Mouse (Mus musculus) myocyte (in vitro differentiated cells): ENCODE data around the gene Cadps. TPM values are rescaled to one million over a fixed set of nuclear protein-coding genes. Genes with fewer than 3 reads are reported as not detected.
A peak's percentile ranks its signal among the peaks of the same experiment; 100 is the strongest.

Source experiments
- H3K27me3 ChIP-seq: one replicate; pipeline ENCODE4 v1.6.1; 2011; ENCODE audit not compliant: control insufficient read depth, insufficient read depth, insufficient read length
- H3K36me3 ChIP-seq: one replicate; pipeline ENCODE4 v1.6.1; 2011; ENCODE audit not compliant: control insufficient read depth, insufficient read depth
- H3K4me2 ChIP-seq: one replicate; pipeline ENCODE4 v1.6.1; 2011; ENCODE audit warnings: low read depth, control low read depth
- H3K4me3 ChIP-seq: one replicate; pipeline ENCODE4 v1.5.1; 2011; ENCODE audit warnings: mild to moderate bottlenecking, control low read depth, moderate library complexity
- H3K79me2 ChIP-seq: one replicate; pipeline ENCODE4 v1.6.1; 2011; ENCODE audit not compliant: control insufficient read depth, insufficient read depth
- H3ac ChIP-seq: one replicate; pipeline ENCODE4 v1.6.1; 2011; ENCODE audit not compliant: control insufficient read depth, insufficient read length
- CEBPB ChIP-seq: IDR thresholded peaks from 2 replicates; pipeline ENCODE4 v1.6.1; 2011; ENCODE audit warnings: mild to moderate bottlenecking, moderate library complexity; ENCODE audit not compliant: poor library complexity, insufficient read depth, severe bottlenecking
- E2F4 ChIP-seq: IDR thresholded peaks from one replicate; pipeline ENCODE4 v1.6.1; 2011; ENCODE audit warnings: mild to moderate bottlenecking, control low read depth, moderate library complexity; ENCODE audit not compliant: insufficient read depth
- MAX ChIP-seq: IDR thresholded peaks from one replicate; pipeline ENCODE4 v1.6.1; 2011; ENCODE audit warnings: low read depth, mild to moderate bottlenecking, control low read depth
- MYOD1 ChIP-seq, 3 experiments: IDR thresholded peaks; one replicate each; pipeline ENCODE4 v1.6.1; 2011; ENCODE audit warnings: control low read depth in 2 of 3, low read depth in 2 of 3, mild to moderate bottlenecking in 2 of 3, moderate library complexity in 1 of 3; ENCODE audit not compliant: insufficient read length in 2 of 3, control insufficient read depth in 1 of 3
- MYOG ChIP-seq, 3 experiments: IDR thresholded peaks; one replicate each; pipeline ENCODE4 v1.6.1; 2011; ENCODE audit warnings: control low read depth in 2 of 3, low read depth in 2 of 3, mild to moderate bottlenecking in 2 of 3; ENCODE audit not compliant: insufficient read length in 2 of 3, control insufficient read depth in 1 of 3, insufficient read depth in 1 of 3
- POLR2A ChIP-seq: IDR thresholded peaks from one replicate; pipeline ENCODE4 v1.6.1; 2011; ENCODE audit warnings: low read depth, mild to moderate bottlenecking, control low read depth, moderate library complexity; ENCODE audit not compliant: insufficient read length
- POLR2AphosphoS2 ChIP-seq: IDR thresholded peaks from one replicate; pipeline ENCODE4 v1.6.1; 2011; ENCODE audit warnings: low read depth, control low read depth; ENCODE audit not compliant: insufficient read length
- REST ChIP-seq: IDR thresholded peaks from one replicate; pipeline ENCODE4 v1.6.1; 2011; ENCODE audit warnings: mild to moderate bottlenecking, control low read depth, moderate library complexity; ENCODE audit not compliant: insufficient read depth, insufficient read length
- SRF ChIP-seq: IDR thresholded peaks from one replicate; pipeline ENCODE4 v1.6.1; 2011; ENCODE audit warnings: low read depth; ENCODE audit not compliant: control insufficient read depth, insufficient read length
- TCF12 ChIP-seq: IDR thresholded peaks from one replicate; pipeline ENCODE4 v1.6.1; 2011; ENCODE audit warnings: mild to moderate bottlenecking, control low read depth; ENCODE audit not compliant: poor library complexity, insufficient read depth, severe bottlenecking
- TCF3 ChIP-seq: IDR thresholded peaks from one replicate; pipeline ENCODE4 v1.6.1; 2011; ENCODE audit warnings: low read depth, control low read depth; ENCODE audit not compliant: insufficient read length
- USF1 ChIP-seq: IDR thresholded peaks from one replicate; pipeline ENCODE4 v1.6.1; 2011; ENCODE audit warnings: low read depth, mild to moderate bottlenecking, control low read depth, moderate library complexity
- polyA plus RNA-seq: library from polyadenylated mRNA; unstranded; fragments of >200 nt; fragmentation: generic; extraction: Trizol; gene quantifications from one replicate; pipeline ENCODE4 v1.2.1, GENCODE M21; 2012; ENCODE audit warnings: missing spikeins

Cadps gene
- polyA plus RNA-seq, 1 experiment = not detected

DNA sequence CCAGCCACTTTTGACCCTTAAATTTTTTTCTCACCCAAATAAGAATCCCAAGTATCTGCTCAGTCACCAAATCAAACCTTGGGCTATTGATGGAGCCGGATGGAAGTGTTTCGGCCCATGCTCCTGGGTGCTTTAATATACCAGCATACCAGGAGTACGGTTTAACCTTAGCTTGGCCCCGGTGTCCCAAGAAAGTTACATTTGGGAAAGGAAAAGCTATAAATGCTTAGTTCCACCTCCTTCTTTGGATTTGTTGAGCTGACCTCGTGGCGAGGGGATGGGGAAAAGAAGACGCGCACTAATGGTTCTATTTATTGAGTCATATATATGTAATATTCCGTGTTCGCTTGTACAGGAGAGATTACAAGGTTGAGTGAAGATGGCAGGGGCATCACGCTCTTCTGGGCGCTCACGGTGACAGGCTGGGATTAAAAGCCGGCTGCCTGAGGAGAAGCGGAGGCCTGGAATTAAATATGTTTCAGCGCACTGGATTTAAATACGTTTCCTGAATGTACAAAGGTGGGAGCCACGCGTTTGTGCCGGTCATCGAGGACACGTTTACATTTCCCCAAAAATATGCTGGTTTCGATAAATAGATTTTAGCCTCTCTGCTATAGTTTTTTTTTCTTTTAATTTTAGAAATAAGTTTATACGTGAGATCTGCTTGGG, 481.0 kb downstream of the Cadps start:
- Histone ChIP-seq H3K27me3 (peaks cover 57% of the 10 kb centered on the region), H3ac (no peak overlapping the region), H3K79me2 (no peaks in the 10 kb centered on the region), H3K36me3 (no peaks in the 10 kb centered on the region), H3K4me2 (no peak overlapping the region), H3K4me3 (no peak overlapping the region)
- no peak for TF ChIP-seq REST
- no peak for TF ChIP-seq POLR2A
- no peak for TF ChIP-seq TCF3
- TF ChIP-seq MAX = no peak

DNA sequence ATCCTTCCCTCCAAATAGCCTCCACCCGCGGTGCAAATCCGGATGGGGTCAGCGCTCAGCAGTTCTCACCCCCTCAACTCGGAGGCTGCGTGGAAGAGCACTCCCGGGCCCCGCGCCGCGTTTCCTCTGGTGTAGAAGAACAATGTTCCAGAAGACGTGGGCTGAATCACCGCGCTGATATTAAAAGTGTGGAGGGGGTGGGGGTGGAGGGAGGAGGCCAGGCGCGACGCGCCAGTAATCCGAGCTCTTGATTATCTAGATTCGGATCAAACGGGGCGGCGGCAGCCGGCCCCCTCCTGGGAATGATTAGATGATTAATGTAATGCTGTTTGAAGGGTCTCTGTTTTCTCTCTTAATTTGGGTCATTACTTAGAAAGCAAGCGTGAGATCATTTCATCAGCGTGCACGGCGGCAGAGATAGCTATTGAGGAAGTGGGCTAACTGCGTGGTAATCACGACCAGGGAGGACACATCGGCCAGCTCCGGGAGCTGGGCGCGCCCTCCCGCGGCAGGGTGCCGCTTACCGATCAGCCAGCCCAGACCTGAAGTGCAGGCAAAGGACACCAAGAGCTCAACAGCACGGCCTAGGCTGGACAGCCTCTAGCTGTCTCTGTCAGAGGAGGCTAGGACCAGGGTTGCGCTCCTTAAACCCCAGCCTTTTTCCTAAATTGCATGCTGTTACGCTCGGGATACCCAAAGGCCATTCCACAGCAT, 481.6 kb downstream of the Cadps start:
- TF ChIP-seq MAX = no peak
- TF ChIP-seq USF1 = no peak
- no peak for TF ChIP-seq TCF12
- TF ChIP-seq SRF = no peak
- no peak for TF ChIP-seq POLR2AphosphoS2
- no peak for TF ChIP-seq TCF3
- TF ChIP-seq POLR2A = no peak
- no peak for TF ChIP-seq MYOG (IDR thresholded peaks at IDR 0.05; ENCODE audit: control insufficient read depth in 1 of 3, insufficient read depth in 1 of 3, insufficient read length in 2 of 3, low read depth in 2 of 3)
- TF ChIP-seq MYOD1 (IDR thresholded peaks at IDR 0.05; ENCODE audit: control insufficient read depth in 1 of 3, insufficient read length in 2 of 3, low read depth in 2 of 3) = no peak
- no peak for TF ChIP-seq REST
- TF ChIP-seq E2F4 = no peak
- TF ChIP-seq CEBPB = no peak
- Histone ChIP-seq H3K27me3 (peaks cover 51% of the 10 kb centered on the region), H3K79me2 (no peaks in the 10 kb centered on the region), H3K4me2 (peak overlapping the region; percentile 18), H3ac (no peak overlapping the region), H3K4me3 (no peak overlapping the region), H3K36me3 (no peaks in the 10 kb centered on the region)

DNA sequence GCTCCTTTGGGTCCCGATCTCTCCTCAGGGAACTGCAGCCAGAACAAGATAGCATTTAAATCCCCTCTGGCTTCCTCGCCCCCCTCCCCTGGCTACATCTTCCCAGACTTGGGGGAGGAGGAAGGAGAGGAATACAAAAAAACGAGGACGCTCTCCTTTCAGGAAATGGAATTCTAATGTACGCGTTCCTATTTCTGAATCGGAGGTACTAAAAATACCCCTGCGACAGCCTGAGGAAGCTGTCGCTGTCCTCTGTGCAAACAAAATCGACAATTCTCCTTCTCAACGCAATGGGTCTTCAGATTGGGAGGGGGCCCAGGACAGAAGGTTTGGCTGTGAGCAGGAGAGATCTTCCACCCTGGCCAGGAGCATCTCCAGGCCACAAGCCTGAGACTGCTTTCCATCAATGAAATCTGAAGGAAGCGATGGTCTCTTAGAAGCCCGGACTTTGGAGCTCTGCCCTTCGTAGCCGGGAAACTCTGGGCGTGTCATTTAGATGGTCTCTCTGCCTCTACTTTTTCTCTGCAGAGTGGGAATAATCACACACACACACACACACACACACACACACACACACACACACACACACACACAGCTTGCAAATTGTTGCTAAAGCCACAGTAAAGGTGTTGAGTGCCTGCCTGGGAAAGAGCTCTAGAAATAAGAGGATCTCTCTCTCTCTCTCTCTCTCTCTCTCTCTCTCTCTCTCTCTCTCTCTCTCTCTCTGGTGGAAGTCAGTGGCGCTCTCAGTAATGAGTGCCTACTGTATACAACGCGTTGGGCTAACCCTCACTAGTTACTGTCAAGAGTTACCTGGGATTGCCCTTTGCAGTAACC, 482.4 kb downstream of the Cadps start:
- Histone ChIP-seq H3ac (no peak overlapping the region), H3K79me2 (no peaks in the 10 kb centered on the region), H3K4me3 (no peak overlapping the region), H3K4me2 (no peak overlapping the region), H3K36me3 (no peaks in the 10 kb centered on the region), H3K27me3 (peaks cover 43% of the 10 kb centered on the region)
- no peak for TF ChIP-seq TCF3

DNA sequence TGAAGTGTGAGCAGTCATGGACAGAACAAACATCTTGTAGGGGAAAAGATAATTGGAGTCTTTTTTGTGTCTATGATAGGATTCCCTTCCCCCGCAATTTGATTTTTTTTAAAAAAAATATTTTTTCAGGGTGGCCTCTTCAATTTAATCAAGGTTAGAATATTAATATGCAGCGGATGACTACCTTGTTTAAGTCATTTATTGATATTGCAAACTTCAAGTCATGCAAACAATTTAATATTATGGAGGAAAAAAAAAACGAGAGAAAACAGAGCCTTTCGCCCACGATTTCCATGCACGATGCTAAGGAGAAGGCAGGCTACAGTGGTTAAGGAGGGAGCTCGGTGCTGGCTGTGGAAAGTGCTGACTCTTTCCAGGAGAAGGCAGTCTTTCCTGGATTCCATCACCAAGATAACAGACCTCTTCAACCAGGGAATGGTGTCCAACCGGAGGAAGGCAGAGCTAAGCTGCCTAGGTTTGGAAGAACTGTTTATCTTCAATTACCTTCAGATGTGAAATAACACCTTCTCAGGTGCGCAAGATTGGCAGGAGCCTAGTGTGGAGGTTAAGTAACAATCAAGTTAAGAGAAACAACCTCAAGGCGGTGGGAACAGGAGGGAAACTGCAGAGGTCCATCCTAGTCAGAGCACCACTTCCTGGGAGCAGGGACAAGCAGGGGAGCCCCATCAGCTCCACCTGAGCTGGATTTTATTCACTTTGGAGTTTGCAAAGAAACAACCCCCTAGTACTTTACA, 483.9 kb downstream of the Cadps start:
- Histone ChIP-seq H3K36me3 (no peaks in the 10 kb centered on the region), H3ac (no peak overlapping the region), H3K4me3 (no peak overlapping the region), H3K79me2 (no peaks in the 10 kb centered on the region), H3K4me2 (no peak overlapping the region), H3K27me3 (peaks cover 29% of the 10 kb centered on the region)
- TF ChIP-seq MAX (no peak), TCF12 (no peak), TCF3 (no peak), E2F4 (no peak), USF1 (no peak), MYOD1 (IDR thresholded peaks at IDR 0.05; ENCODE audit: control insufficient read depth in 1 of 3, insufficient read length in 2 of 3, low read depth in 2 of 3) (no peak)

DNA sequence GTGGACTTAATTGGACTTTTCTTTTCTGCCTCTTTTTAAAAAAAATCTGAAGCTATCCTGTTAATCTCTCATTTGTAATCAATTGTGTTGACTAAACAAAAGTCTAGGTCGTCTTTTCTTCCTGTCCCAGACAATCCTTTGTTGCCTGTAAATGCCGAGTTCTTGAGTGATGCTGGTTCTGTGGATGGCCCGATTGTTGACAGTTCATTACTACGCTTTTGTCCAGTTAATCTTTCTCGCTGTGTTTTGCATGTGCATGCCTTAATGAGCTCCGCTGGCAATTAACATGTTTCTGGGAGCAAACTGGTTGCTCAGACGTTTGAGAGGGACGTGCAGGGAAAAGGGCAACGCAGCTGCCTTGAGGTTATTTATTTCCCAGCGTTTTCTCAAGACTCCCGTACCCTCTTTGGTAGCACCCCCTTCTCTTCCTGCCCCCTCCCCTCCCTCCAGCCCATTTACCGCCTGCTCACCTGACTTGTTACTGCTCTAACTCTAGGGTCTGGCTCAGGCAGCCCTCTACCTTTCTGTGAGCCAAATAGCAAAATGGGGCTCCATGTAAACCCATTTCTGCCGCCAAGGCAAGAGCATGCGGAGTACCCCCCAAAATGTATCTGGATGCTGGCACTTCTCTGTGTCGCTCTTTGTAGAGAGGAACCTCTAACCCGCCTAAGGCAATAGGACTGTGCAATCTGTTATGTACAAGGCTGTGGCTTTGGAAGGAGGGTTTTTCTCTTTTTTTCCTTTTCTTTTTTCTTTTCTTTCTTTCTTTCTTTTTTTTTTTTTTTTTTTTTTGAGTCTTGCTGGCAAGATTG, 484.7 kb downstream of the Cadps start:
- Histone ChIP-seq H3K79me2 (no peaks in the 10 kb centered on the region), H3K4me3 (no peak overlapping the region), H3ac (no peak overlapping the region), H3K27me3 (peaks cover 21% of the 10 kb centered on the region), H3K36me3 (no peaks in the 10 kb centered on the region), H3K4me2 (no peak overlapping the region)
- no peak for TF ChIP-seq MYOG (IDR thresholded peaks at IDR 0.05; ENCODE audit: control insufficient read depth in 1 of 3, insufficient read depth in 1 of 3, insufficient read length in 2 of 3, low read depth in 2 of 3)
- no peak for TF ChIP-seq E2F4
- no peak for TF ChIP-seq REST
- no peak for TF ChIP-seq CEBPB
- no peak for TF ChIP-seq USF1
- no peak for TF ChIP-seq POLR2A
- no peak for TF ChIP-seq TCF3
- TF ChIP-seq SRF = no peak
- TF ChIP-seq MYOD1 (IDR thresholded peaks at IDR 0.05; ENCODE audit: control insufficient read depth in 1 of 3, insufficient read length in 2 of 3, low read depth in 2 of 3) = no peak
- no peak for TF ChIP-seq MAX
- TF ChIP-seq POLR2AphosphoS2 = no peak
- no peak for TF ChIP-seq TCF12
